Mouse (Mus musculus): ENCODE results near the gene Trim56.

DNA sequence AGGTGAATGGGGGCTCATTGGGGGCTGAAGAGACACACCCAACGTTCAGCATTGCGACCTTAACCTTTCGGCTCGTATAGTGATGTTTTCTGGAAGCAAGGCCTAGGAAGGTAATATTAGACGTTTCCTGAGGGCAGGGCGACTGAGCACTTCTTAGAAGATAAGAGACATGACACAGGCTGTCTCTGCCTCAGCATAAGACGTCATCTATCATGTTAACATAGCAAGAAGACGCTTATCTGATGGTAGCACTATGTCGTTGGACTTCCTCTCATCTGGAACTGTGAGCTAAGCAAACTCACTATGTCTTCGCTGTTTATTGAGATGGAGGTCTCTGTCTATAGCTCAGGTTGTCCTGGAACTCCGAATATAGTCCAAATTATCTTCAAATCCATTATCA lies 17.6 kb downstream of the Trim56 start:
- no peak for TF ChIP-seq CTCF (IDR thresholded peaks at IDR 0.05; ENCODE audit: low read depth)
- TF ChIP-seq EP300 (optimal IDR thresholded peaks at IDR 0.05): no peak

Measured in stomach, postnatal 0 days (tissue).